Mouse (Mus musculus): ENCODE results near the gene Clnk.

DNA sequence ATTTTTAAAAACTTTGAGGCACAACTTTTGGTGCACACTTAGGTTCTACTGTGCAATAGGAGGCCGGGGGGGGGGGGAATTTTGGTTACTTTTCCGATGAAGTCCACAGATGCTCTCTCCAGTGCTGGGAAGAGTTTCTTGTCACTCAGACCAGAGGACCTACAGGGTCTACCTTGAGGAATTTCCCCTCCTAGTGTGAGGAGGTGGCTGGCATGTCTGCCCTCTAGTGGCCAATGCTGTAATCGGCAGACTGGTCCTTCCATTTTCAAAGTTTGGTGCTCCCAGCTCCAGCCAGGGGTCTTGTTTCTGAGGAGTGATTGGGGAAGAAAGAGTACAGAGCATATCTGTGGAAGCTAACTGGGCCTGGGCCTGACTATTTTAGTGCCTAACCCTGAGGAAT lies 121.7 kb downstream of the Clnk start:
- peak; percentile 77; the same call in 1 of the 2 replicates for TF ChIP-seq CTCF (IDR thresholded peaks at IDR 0.05; ENCODE audit: extremely low read depth, insufficient read length, insufficient replicate concordance, low read depth, low read length)
- TF ChIP-seq POLR2A (IDR thresholded peaks at IDR 0.05; ENCODE audit: low read depth, low read length): no peak

Data from small intestine, adult 2 months (tissue).